Mouse (Mus musculus): Measurements from ENCODE around the gene Idh1. TPM values are rescaled to one million over a fixed set of nuclear protein-coding genes. Genes with fewer than 3 reads are reported as not detected.

Idh1 gene
- polyA plus RNA-seq, 1 experiment, result 43.7 TPM

- Histone ChIP-seq H3K4me1 (ENCODE audit: control insufficient read depth, insufficient read depth, low read length) (no peaks in the 10 kb centered on the region), H3K27ac (ENCODE audit: control insufficient read depth, insufficient read depth, low read depth, low read length, poor library complexity) (no peak overlapping the region), H3K4me3 (replicated peaks; ENCODE audit: control insufficient read depth, low read depth, low read length) (no peak overlapping the region)
- TF ChIP-seq POLR2A (IDR thresholded peaks at IDR 0.05; ENCODE audit: borderline replicate concordance, control insufficient read depth, low read depth, low read length) (no peak), CTCF (IDR thresholded peaks at IDR 0.05; ENCODE audit: control insufficient read depth, insufficient read depth, low read length) (no peak)
- WGBS, result 72% methylated on average over 2 of the region's 2 CpGs
Observed at GRCm38 (mm10) chr1:65173716-65174115, 12.6 kb downstream of the Idh1 start.

DNA sequence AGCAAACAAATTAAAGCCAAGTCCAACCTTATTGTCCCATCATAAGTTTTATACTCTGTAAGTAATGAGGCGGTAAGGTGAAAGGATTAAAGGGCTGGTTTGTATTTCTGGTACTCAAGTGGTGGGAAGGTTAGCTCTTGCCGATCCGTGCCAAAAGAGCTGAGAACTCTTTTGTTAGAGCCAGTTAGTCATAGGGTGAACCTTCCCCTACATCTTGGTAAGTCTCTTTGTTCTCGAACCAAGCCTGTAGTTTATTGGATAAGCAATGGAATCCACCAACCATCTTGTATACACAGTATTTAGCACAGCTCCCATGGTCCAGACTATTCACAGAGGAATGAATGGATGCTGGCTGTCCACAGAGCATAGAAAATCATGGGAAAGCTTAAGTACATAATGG is 14.7 kb downstream of the Idh1 start:
- WGBS, result 88% methylated on average over 4 of the region's 4 CpGs
- TF ChIP-seq POLR2A (IDR thresholded peaks at IDR 0.05; ENCODE audit: borderline replicate concordance, control insufficient read depth, low read depth, low read length) (no peak), CTCF (IDR thresholded peaks at IDR 0.05; ENCODE audit: control insufficient read depth, insufficient read depth, low read length) (no peak)
- no peak overlapping the region for H3K4me3 ChIP-seq (replicated peaks; ENCODE audit: control insufficient read depth, low read depth, low read length)

DNA sequence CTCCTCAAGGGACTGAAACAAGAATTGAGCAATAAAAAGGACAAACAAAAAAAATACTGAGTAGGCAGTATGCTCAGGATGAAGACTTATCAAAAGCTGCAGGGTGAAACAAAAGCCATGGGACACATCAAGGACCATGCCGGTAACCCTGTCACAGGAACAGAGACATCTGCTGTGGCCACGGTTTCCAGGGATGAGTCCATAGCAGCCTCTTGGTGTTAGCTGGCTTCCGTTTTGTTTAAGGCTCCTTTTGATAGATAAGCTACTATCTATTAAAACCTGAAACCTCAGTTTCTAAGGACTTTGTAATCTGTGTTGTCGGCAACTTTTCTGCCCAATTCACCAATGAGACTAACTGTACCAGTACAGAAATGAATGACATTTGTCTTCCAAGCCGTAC is 16.4 kb downstream of the Idh1 start:
- TF ChIP-seq POLR2A (IDR thresholded peaks at IDR 0.05; ENCODE audit: borderline replicate concordance, control insufficient read depth, low read depth, low read length), result no peak
- TF ChIP-seq CTCF (IDR thresholded peaks at IDR 0.05; ENCODE audit: control insufficient read depth, insufficient read depth, low read length), result no peak
- WGBS, result 63% methylated on average over 5 of the region's 5 CpGs
- no peak overlapping the region for H3K4me3 ChIP-seq (replicated peaks; ENCODE audit: control insufficient read depth, low read depth, low read length)
- no peaks in the 10 kb centered on the region for H3K4me1 ChIP-seq (ENCODE audit: control insufficient read depth, insufficient read depth, low read length)
- no peak overlapping the region for H3K27ac ChIP-seq (ENCODE audit: control insufficient read depth, insufficient read depth, low read depth, low read length, poor library complexity)

More for the DNA sequence above, 14.7 kb downstream of the Idh1 start:
- Histone ChIP-seq H3K27ac (ENCODE audit: control insufficient read depth, insufficient read depth, low read depth, low read length, poor library complexity) (no peak overlapping the region), H3K4me1 (ENCODE audit: control insufficient read depth, insufficient read depth, low read length) (no peaks in the 10 kb centered on the region)

- WGBS, result 81% methylated on average over 7 of the region's 7 CpGs
- H3K4me3 ChIP-seq (replicated peaks; ENCODE audit: control insufficient read depth, low read depth, low read length), result no peak overlapping the region
- H3K27ac ChIP-seq (ENCODE audit: control insufficient read depth, insufficient read depth, low read depth, low read length, poor library complexity), result no peak overlapping the region
- TF ChIP-seq CTCF (IDR thresholded peaks at IDR 0.05; ENCODE audit: control insufficient read depth, insufficient read depth, low read length) (no peak), POLR2A (IDR thresholded peaks at IDR 0.05; ENCODE audit: borderline replicate concordance, control insufficient read depth, low read depth, low read length) (no peak)
- no peaks in the 10 kb centered on the region for H3K4me1 ChIP-seq (ENCODE audit: control insufficient read depth, insufficient read depth, low read length)
Observed at GRCm38 (mm10) chr1:65169536-65169935, 16.8 kb downstream of the Idh1 start.

GRCm38 (mm10) chr1:65167496-65167895 is 18.8 kb downstream of the Idh1 start:
- 83% methylated on average over 1 of the region's 1 CpGs for WGBS
- no peaks in the 10 kb centered on the region; the same call in 1 of the 2 replicates for H3K4me1 ChIP-seq (ENCODE audit: control insufficient read depth, insufficient read depth, low read length)
- TF ChIP-seq POLR2A (IDR thresholded peaks at IDR 0.05; ENCODE audit: borderline replicate concordance, control insufficient read depth, low read depth, low read length) (no peak), CTCF (IDR thresholded peaks at IDR 0.05; ENCODE audit: control insufficient read depth, insufficient read depth, low read length) (no peak)
- H3K27ac ChIP-seq (ENCODE audit: control insufficient read depth, insufficient read depth, low read depth, low read length, poor library complexity), result no peak overlapping the region
- no peak overlapping the region for H3K4me3 ChIP-seq (replicated peaks; ENCODE audit: control insufficient read depth, low read depth, low read length)

- H3K27ac ChIP-seq (ENCODE audit: control insufficient read depth, insufficient read depth, low read depth, low read length, poor library complexity), result no peak overlapping the region
- TF ChIP-seq POLR2A (IDR thresholded peaks at IDR 0.05; ENCODE audit: borderline replicate concordance, control insufficient read depth, low read depth, low read length) (no peak), CTCF (IDR thresholded peaks at IDR 0.05; ENCODE audit: control insufficient read depth, insufficient read depth, low read length) (0 out of 2 replicates have a peak, but pooled peaks have one; percentile 4)
- no peak overlapping the region for H3K4me3 ChIP-seq (replicated peaks; ENCODE audit: control insufficient read depth, low read depth, low read length)
- no peaks in the 10 kb centered on the region; the same call in 1 of the 2 replicates for H3K4me1 ChIP-seq (ENCODE audit: control insufficient read depth, insufficient read depth, low read length)
- WGBS, result 89% methylated on average over 1 of the region's 1 CpGs
Observed at GRCm38 (mm10) chr1:65162210-65162609, 24.1 kb downstream of the Idh1 start.

GRCm38 (mm10) chr1:65156111-65156510 is 30.2 kb downstream of the Idh1 start:
- WGBS, result 81% methylated on average over 5 of the region's 5 CpGs
- no peaks in the 10 kb centered on the region for H3K4me1 ChIP-seq (ENCODE audit: control insufficient read depth, insufficient read depth, low read length)
- no peak overlapping the region for H3K27ac ChIP-seq (ENCODE audit: control insufficient read depth, insufficient read depth, low read depth, low read length, poor library complexity)
- no peak for TF ChIP-seq CTCF (IDR thresholded peaks at IDR 0.05; ENCODE audit: control insufficient read depth, insufficient read depth, low read length)
- TF ChIP-seq POLR2A (IDR thresholded peaks at IDR 0.05; ENCODE audit: borderline replicate concordance, control insufficient read depth, low read depth, low read length), result no peak
- H3K4me3 ChIP-seq (replicated peaks; ENCODE audit: control insufficient read depth, low read depth, low read length), result no peak overlapping the region

DNA sequence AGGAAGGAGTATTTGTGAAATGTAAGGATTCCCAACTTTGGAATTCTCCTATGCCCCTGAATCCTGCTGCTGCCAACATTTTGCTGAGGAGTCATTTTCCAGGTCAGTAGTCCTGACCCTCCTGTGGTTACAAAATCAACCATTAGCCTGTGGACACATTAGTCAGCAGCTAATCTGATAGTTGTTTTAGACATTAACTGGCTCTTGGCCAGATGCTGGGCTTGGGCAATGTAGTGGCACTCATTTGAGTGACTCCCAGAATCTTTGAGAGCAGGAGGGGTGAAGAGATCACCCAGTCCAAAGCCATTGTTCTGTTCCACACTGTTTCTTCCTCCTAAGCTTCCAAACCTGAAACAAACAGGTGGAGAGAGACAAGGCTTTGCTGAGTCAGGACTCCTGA is 31.5 kb downstream of the Idh1 start:
- H3K4me3 ChIP-seq (replicated peaks; ENCODE audit: control insufficient read depth, low read depth, low read length), result no peak overlapping the region
- TF ChIP-seq POLR2A (IDR thresholded peaks at IDR 0.05; ENCODE audit: borderline replicate concordance, control insufficient read depth, low read depth, low read length) (no peak), CTCF (IDR thresholded peaks at IDR 0.05; ENCODE audit: control insufficient read depth, insufficient read depth, low read length) (no peak)
- no peaks in the 10 kb centered on the region for H3K4me1 ChIP-seq (ENCODE audit: control insufficient read depth, insufficient read depth, low read length)
- H3K27ac ChIP-seq (ENCODE audit: control insufficient read depth, insufficient read depth, low read depth, low read length, poor library complexity), result no peak overlapping the region

- no peak overlapping the region for H3K4me3 ChIP-seq (replicated peaks; ENCODE audit: control insufficient read depth, low read depth, low read length)
- no peaks in the 10 kb centered on the region for H3K4me1 ChIP-seq (ENCODE audit: control insufficient read depth, insufficient read depth, low read length)
- 73% methylated on average over 3 of the region's 3 CpGs for WGBS
- TF ChIP-seq CTCF (IDR thresholded peaks at IDR 0.05; ENCODE audit: control insufficient read depth, insufficient read depth, low read length) (no peak), POLR2A (IDR thresholded peaks at IDR 0.05; ENCODE audit: borderline replicate concordance, control insufficient read depth, low read depth, low read length) (no peak)
- no peak overlapping the region for H3K27ac ChIP-seq (ENCODE audit: control insufficient read depth, insufficient read depth, low read depth, low read length, poor library complexity)
Observed at GRCm38 (mm10) chr1:65147971-65148370, 38.3 kb downstream of the Idh1 start.
